Mouse (Mus musculus): ENCODE data around the gene Rbfox1. TPM values are rescaled to one million over a fixed set of nuclear protein-coding genes. Genes with fewer than 3 reads are reported as not detected.

Gene Rbfox1
- total and polyA plus RNA-seq, 2 experiments, result 0.09 TPM; not detected in 1

DNA sequence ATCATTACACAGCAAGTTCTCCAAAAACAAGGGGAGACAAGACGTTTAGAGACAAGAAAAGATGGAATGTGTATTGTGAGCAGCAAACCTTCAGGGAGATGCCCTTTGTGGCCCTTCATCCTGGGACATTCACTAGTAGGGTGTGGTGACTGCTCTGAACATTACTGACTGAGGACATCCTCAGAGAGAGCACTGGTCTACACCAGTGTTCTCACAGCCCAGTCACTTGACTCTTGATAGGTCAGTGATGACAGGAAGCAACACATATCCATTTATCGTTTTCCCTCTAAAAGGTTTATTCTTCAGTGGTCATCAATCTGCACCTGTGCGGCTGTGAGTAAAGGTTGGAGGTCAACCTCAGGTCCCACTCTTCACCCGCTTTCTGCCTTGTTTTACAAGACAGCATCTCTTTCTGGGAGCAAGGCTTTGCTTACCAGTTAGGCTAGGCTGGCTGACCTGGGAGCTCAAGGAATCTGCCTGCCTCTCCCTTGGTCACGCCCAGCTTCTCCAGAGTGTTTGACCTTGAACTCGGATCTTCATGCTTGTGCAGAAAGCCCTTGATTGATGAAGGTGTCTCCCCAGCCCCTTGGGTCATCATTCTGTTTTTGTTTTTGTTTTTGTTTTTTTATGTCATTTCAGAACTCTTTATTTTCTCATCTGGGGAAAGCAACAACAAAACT is 892.5 kb downstream of the Rbfox1 start:
- H3K79me2 ChIP-seq (ENCODE audit: control insufficient read depth, insufficient read depth, low read length), result no peaks in the 10 kb centered on the region
- no peak overlapping the region for H3K9ac ChIP-seq (ENCODE audit: low read depth, low read length)
- no peaks in the 10 kb centered on the region for H3K27me3 ChIP-seq (ENCODE audit: control insufficient read depth, insufficient read depth, low read length)
- no peak overlapping the region for H3K27ac ChIP-seq (replicated peaks; ENCODE audit: insufficient read depth, low read depth, low read length)
- H3K4me1 ChIP-seq (ENCODE audit: control insufficient read depth, insufficient read depth, low read length), result no peaks in the 10 kb centered on the region
- WGBS, result 77% methylated on average over 6 of the region's 6 CpGs
- H3K36me3 ChIP-seq (ENCODE audit: control insufficient read depth, insufficient read depth, low read length), result no peaks in the 10 kb centered on the region
- H3K4me3 ChIP-seq (ENCODE audit: insufficient read depth, low read depth, low read length), result no peak overlapping the region
- no peak for DNase-seq (ENCODE audit: extremely low read depth, low read depth, low spot score)
- TF ChIP-seq POLR2A (IDR thresholded peaks at IDR 0.05; ENCODE audit: extremely low read depth, insufficient read depth, low read length), result no peak
- TF ChIP-seq CTCF (IDR thresholded peaks at IDR 0.05; ENCODE audit: low read depth, low read length), result no peak

DNA sequence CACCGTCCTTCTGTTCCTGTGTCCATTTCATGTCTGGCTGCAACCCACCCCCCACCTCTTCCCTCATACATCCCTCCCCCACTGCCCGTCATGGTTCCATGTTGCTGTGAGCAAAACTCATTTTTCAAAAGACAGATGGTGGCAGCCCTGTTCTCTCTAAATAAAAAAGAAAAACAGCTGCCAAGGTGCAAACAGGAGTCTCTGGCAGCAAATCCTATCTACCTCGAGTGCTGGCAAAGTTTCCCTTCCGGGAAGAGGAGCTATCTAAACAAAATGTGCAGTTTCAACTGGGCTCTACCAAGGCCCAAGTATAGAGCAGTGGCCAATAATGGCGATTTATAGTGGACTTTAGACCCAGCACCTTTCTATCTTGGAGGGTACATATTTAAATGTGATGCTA is 899.0 kb downstream of the Rbfox1 start:
- no peak for TF ChIP-seq CTCF (IDR thresholded peaks at IDR 0.05; ENCODE audit: low read depth, low read length)
- TF ChIP-seq POLR2A (IDR thresholded peaks at IDR 0.05; ENCODE audit: extremely low read depth, insufficient read depth, low read length), result no peak
- no peaks in the 10 kb centered on the region for H3K36me3 ChIP-seq (ENCODE audit: control insufficient read depth, insufficient read depth, low read length)
- H3K27ac ChIP-seq (replicated peaks; ENCODE audit: insufficient read depth, low read depth, low read length), result no peak overlapping the region
- H3K4me1 ChIP-seq (ENCODE audit: control insufficient read depth, insufficient read depth, low read length), result no peaks in the 10 kb centered on the region
- H3K9ac ChIP-seq (ENCODE audit: low read depth, low read length), result no peak overlapping the region
- peak; percentile 57 for DNase-seq (ENCODE audit: extremely low read depth, low read depth, low spot score)
- H3K79me2 ChIP-seq (ENCODE audit: control insufficient read depth, insufficient read depth, low read length), result no peaks in the 10 kb centered on the region
- WGBS, result 69% methylated on average over 5 of the region's 5 CpGs
- H3K4me3 ChIP-seq (ENCODE audit: insufficient read depth, low read depth, low read length), result no peak overlapping the region
- H3K27me3 ChIP-seq (ENCODE audit: control insufficient read depth, insufficient read depth, low read length), result no peaks in the 10 kb centered on the region

DNA sequence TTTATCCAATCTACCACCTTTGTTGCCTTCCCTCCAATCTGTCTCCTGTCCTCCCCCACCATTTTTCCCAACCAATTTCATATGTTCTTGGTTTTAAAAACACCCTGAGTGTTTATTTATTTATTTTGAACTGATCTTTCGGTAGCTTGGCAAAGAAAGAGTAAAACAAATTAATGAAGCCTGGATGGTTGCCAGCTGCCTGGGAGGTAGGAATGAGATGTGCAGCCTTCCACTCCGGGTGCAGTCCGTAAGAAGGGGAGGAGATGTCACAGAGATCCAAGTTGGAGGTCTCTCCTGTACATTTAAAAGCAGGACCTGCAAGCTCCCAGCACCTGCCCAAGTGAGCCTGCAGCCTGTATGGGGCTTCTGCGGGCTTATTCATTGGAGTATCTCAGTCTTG is 899.9 kb downstream of the Rbfox1 start:
- H3K4me1 ChIP-seq (ENCODE audit: control insufficient read depth, insufficient read depth, low read length), result no peaks in the 10 kb centered on the region
- 73% methylated on average over 4 of the region's 4 CpGs for WGBS
- no peak overlapping the region for H3K27ac ChIP-seq (replicated peaks; ENCODE audit: insufficient read depth, low read depth, low read length)
- no peak overlapping the region for H3K4me3 ChIP-seq (ENCODE audit: insufficient read depth, low read depth, low read length)
- no peak overlapping the region for H3K9ac ChIP-seq (ENCODE audit: low read depth, low read length)
- H3K79me2 ChIP-seq (ENCODE audit: control insufficient read depth, insufficient read depth, low read length), result no peaks in the 10 kb centered on the region
- H3K36me3 ChIP-seq (ENCODE audit: control insufficient read depth, insufficient read depth, low read length), result no peaks in the 10 kb centered on the region
- no peak for DNase-seq (ENCODE audit: extremely low read depth, low read depth, low spot score)
- no peaks in the 10 kb centered on the region for H3K27me3 ChIP-seq (ENCODE audit: control insufficient read depth, insufficient read depth, low read length)
- TF ChIP-seq CTCF (IDR thresholded peaks at IDR 0.05; ENCODE audit: low read depth, low read length) (no peak), POLR2A (IDR thresholded peaks at IDR 0.05; ENCODE audit: extremely low read depth, insufficient read depth, low read length) (no peak)

DNA sequence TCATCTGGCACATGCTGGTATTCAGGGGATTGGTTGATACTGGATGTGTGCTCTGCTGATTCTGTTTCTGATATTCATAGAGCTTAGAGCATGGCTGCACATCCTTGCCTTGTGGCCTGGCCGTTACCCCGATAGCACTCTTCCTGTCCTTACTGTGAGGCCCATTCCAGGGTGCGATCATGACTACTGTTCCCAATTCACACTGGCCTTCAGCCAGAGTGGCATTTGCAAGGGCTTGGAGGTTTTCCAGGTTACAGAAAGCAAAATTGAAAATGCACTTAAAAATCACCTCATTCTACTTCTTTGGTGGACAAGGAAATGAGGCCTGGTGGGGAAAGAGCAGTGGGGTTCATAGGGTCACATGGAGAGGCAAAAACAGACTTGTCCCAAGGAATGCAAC is 906.1 kb downstream of the Rbfox1 start:
- no peaks in the 10 kb centered on the region for H3K27me3 ChIP-seq (ENCODE audit: control insufficient read depth, insufficient read depth, low read length)
- H3K79me2 ChIP-seq (ENCODE audit: control insufficient read depth, insufficient read depth, low read length), result no peaks in the 10 kb centered on the region
- no peak overlapping the region for H3K9ac ChIP-seq (ENCODE audit: low read depth, low read length)
- H3K27ac ChIP-seq (replicated peaks; ENCODE audit: insufficient read depth, low read depth, low read length), result no peak overlapping the region
- H3K4me1 ChIP-seq (ENCODE audit: control insufficient read depth, insufficient read depth, low read length), result no peaks in the 10 kb centered on the region
- H3K4me3 ChIP-seq (ENCODE audit: insufficient read depth, low read depth, low read length), result no peak overlapping the region
- TF ChIP-seq POLR2A (IDR thresholded peaks at IDR 0.05; ENCODE audit: extremely low read depth, insufficient read depth, low read length) (no peak), CTCF (IDR thresholded peaks at IDR 0.05; ENCODE audit: low read depth, low read length) (no peak)
- 60% methylated on average over 3 of the region's 3 CpGs for WGBS
- no peak for DNase-seq (ENCODE audit: extremely low read depth, low read depth, low spot score)
- no peaks in the 10 kb centered on the region for H3K36me3 ChIP-seq (ENCODE audit: control insufficient read depth, insufficient read depth, low read length)

DNA sequence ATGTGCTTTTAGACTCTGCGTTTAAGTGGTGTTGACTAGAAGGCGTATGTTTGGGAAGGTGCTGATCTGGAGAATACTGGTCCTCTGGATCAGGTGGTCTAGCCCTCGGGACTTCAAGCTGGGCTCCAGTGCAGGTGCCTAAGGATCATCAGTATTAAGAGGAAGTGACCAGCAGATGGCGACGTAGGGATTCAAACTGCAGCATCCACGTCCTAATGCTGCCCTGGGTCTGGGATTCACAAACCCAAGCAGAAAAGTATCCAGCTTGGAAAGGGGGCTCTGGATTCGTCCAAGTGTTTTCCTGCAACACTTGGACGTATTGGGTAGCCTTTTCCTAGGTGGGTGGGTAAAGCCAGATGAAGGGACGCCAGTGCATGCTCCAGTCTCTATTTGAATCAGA is 906.5 kb downstream of the Rbfox1 start:
- TF ChIP-seq CTCF (IDR thresholded peaks at IDR 0.05; ENCODE audit: low read depth, low read length) (peak; percentile 56), POLR2A (IDR thresholded peaks at IDR 0.05; ENCODE audit: extremely low read depth, insufficient read depth, low read length) (no peak)
- H3K9ac ChIP-seq (ENCODE audit: low read depth, low read length), result no peak overlapping the region
- no peaks in the 10 kb centered on the region for H3K4me1 ChIP-seq (ENCODE audit: control insufficient read depth, insufficient read depth, low read length)
- DNase-seq (ENCODE audit: extremely low read depth, low read depth, low spot score), result peak; percentile 39
- H3K79me2 ChIP-seq (ENCODE audit: control insufficient read depth, insufficient read depth, low read length), result no peaks in the 10 kb centered on the region
- H3K36me3 ChIP-seq (ENCODE audit: control insufficient read depth, insufficient read depth, low read length), result no peaks in the 10 kb centered on the region
- H3K27me3 ChIP-seq (ENCODE audit: control insufficient read depth, insufficient read depth, low read length), result no peaks in the 10 kb centered on the region
- WGBS, result 13% methylated on average over 9 of the region's 9 CpGs
- no peak overlapping the region for H3K27ac ChIP-seq (replicated peaks; ENCODE audit: insufficient read depth, low read depth, low read length)
- no peak overlapping the region for H3K4me3 ChIP-seq (ENCODE audit: insufficient read depth, low read depth, low read length)

DNA sequence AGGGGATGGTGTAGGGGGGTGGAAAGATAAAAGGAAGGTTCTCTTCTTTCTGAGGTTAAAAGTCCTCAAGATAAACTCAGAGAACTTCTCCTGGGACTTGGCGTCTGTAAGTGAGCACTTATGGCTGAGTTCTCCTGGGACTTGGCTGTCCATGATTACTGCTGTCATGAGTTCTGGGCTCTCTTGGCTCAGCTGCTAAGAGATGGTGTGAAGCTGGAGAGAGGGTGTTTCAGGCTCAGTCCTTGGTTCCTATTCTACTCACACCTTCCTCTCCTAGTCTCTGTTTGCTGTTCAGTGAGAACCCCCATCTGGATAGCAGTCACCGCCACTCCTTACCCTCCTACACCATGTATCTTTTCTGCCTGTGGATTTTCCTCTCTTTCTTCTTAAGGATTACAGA is 921.1 kb downstream of the Rbfox1 start:
- H3K27ac ChIP-seq (replicated peaks; ENCODE audit: insufficient read depth, low read depth, low read length), result no peak overlapping the region
- H3K9ac ChIP-seq (ENCODE audit: low read depth, low read length), result no peak overlapping the region
- H3K4me3 ChIP-seq (ENCODE audit: insufficient read depth, low read depth, low read length), result no peak overlapping the region
- WGBS, result 82% methylated on average over 2 of the region's 2 CpGs
- H3K79me2 ChIP-seq (ENCODE audit: control insufficient read depth, insufficient read depth, low read length), result no peaks in the 10 kb centered on the region
- no peaks in the 10 kb centered on the region for H3K36me3 ChIP-seq (ENCODE audit: control insufficient read depth, insufficient read depth, low read length)
- H3K27me3 ChIP-seq (ENCODE audit: control insufficient read depth, insufficient read depth, low read length), result no peaks in the 10 kb centered on the region
- TF ChIP-seq CTCF (IDR thresholded peaks at IDR 0.05; ENCODE audit: low read depth, low read length), result no peak
- TF ChIP-seq POLR2A (IDR thresholded peaks at IDR 0.05; ENCODE audit: extremely low read depth, insufficient read depth, low read length), result no peak
- no peak for DNase-seq (ENCODE audit: extremely low read depth, low read depth, low spot score)
- no peaks in the 10 kb centered on the region for H3K4me1 ChIP-seq (ENCODE audit: control insufficient read depth, insufficient read depth, low read length)
